Mouse (Mus musculus) G1E-ER4 (cell line): ENCODE measurements around the gene Rps6ka2. TPM values are rescaled to one million over a fixed set of nuclear protein-coding genes. Genes with fewer than 3 reads are reported as not detected.

Source experiments
- GATA1 ChIP-seq: IDR thresholded peaks from one replicate; pipeline ENCODE4 v1.8.0; 2012; ENCODE audit warnings: low read length, inconsistent platforms
- polyA plus RNA-seq: library from polyadenylated mRNA; stranded (reverse); fragments of >175 nt; gene quantifications from 2 replicates; pipeline ENCODE4 v1.2.3, GENCODE M21; 2012

Gene Rps6ka2
- polyA plus RNA-seq, 1 experiment, result not detected

- no peak for TF ChIP-seq GATA1
Observed at GRCm38 (mm10) chr17:7210648-7211047, 40.7 kb downstream of the Rps6ka2 start.

DNA sequence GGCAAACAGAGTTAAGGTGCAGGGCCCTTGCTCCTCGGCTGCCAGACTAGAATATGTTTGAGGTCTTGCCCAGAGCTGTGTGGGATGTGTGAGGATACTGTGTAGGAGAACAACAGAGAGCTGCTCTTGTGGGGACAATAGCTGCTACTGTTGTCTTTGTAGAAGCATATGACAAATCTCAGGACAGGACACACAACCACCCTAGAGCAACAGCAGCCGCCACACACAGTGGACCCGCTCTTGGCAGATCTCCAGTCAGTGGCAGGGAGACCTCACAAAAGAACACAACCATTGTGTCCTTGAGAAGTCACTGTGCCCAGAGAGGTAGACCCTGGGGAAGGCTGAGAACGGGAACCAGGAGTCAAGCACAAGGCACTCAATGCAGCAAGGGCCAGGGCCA lies 42.0 kb downstream of the Rps6ka2 start:
- no peak for TF ChIP-seq GATA1

DNA sequence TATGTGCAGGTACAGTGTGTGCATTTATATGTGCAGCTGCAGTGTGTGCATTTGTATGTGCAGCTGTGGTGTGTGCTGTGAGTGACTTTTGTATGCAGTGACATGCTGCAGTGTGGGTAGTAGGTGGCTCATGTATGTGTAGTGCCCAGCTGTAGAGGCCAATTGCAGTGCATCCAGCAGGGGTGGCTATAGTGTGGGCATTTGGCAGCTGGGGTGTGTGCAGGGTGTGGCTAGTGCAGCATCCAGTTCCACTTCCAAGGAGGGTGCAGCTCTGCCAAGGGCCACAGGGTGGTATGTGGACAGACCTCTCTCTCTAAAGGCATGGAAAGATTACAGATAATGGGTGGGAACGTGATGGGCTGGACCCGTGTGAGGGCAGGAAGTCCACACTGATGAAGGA lies 43.3 kb downstream of the Rps6ka2 start:
- no peak for TF ChIP-seq GATA1

GRCm38 (mm10) chr17:7214061-7214460 lies 44.1 kb downstream of the Rps6ka2 start:
- TF ChIP-seq GATA1, result no peak

- TF ChIP-seq GATA1, result no peak
Observed at GRCm38 (mm10) chr17:7217791-7218329, 47.9 kb downstream of the Rps6ka2 start.

DNA sequence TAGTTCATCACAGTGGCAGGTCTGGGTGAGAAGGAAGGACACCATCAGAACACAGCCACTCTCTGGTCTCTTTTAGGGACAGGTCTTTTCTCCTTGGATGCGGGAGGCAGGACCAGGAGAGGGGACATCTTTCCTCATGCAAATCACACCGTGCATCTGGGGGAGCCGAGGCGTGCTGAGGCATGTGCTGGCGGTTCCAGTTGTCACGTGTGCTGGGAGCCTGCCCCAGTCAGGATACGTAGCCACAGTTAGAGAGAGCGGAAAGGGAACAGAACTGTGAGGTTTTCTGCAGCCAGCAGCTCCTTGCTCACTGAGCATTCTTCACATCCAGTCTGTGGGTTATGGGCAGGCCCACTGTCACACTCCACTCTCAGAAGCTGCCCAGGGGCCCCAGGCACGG lies 48.5 kb downstream of the Rps6ka2 start:
- no peak for TF ChIP-seq GATA1

DNA sequence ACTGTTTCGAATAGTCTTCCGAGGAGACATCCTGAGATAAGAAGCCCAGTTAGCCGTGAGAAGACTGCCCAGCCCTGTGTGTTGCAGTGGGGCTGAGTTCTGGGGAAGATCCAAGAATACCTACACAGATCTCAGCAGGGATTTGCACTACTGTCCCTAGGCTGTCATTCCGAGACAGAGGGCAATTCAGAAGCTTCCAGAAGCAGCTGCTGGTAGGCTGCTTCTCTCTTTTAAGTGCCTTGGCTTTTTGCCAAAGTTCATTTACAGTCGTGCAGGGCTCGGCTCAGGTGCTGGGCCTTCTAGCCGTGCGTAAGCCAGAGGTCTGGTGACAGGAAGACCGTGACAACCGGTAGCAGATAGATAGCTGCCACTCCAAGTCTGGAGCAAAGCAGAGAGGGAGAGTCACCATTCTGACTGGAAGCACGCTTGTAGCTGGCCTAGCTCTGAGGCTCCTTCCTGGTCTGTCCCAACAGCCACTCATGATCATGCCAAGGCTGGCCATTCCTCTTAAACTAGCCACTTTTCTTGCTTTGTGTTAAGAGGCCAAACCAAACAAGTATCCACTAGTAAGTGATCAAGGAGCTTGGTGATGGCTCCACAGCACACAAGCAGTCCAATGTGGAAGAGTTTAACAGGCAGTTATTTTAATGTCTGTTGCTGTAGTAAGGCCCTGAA lies 49.3 kb downstream of the Rps6ka2 start:
- no peak for TF ChIP-seq GATA1

DNA sequence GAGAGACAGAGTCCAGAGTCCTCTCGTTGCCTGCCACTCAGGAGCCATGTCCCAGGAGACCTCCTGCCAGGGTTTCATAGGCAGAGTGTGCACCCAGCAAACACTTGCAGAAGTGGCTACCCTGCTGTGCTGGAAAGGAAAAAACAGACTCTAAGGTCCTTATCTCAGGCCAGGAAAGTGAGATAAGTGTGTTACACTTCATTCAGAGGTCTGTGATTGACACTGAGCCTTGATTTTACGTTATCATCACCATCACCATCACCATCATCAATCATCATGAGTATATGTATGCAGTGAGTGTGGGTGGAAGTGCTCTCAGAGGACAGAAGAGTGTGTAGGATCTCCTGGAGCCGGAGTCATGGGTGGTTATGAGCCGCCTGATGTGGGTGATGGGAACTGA lies 51.4 kb downstream of the Rps6ka2 start:
- TF ChIP-seq GATA1, result no peak

DNA sequence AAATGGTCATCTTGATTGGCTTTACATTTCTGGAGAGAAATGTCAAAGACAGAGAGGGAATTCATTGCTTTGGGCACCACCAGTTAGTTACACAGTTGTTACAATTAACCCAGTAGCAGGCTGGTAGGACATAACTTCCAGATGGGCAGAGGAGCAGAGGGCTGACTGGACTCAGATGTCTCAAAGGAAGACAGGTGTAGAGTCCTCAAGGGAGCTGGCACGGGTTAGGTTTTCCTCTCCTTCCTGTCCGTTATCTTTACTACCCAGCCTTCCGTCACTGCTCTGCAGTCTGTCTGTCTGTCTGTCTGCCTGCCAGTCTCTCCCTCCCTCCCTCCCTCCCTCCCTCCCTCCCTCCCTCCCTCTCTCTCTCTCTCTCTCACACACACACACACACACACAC lies 52.3 kb downstream of the Rps6ka2 start:
- TF ChIP-seq GATA1, result no peak

GRCm38 (mm10) chr17:7228545-7228944 lies 58.6 kb downstream of the Rps6ka2 start:
- no peak for TF ChIP-seq GATA1

GRCm38 (mm10) chr17:7231312-7231711 lies 61.4 kb downstream of the Rps6ka2 start:
- TF ChIP-seq GATA1, result no peak

DNA sequence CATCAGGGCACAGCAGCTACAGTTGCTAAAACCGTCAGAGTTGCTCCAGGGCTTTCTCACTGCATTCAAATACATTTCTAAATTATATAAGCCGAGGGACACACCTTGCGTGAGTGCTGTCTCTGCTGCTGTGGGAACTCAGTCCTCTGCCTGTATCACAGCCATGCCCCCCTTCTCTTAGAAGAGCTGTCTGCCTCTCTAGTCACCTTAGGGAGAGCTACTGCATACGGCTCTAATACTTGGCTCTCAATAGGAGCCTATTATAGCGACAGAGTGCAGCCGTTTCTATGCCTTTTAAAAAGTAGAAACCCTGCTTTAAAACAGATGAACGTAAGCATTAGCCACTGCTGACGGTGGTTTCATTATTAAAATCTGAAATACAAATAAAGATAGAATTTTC lies 61.9 kb downstream of the Rps6ka2 start:
- no peak for TF ChIP-seq GATA1

GRCm38 (mm10) chr17:7232400-7232799 lies 62.5 kb downstream of the Rps6ka2 start:
- TF ChIP-seq GATA1, result no peak

- TF ChIP-seq GATA1, result no peak
Observed at GRCm38 (mm10) chr17:7233197-7233596, 63.3 kb downstream of the Rps6ka2 start.

DNA sequence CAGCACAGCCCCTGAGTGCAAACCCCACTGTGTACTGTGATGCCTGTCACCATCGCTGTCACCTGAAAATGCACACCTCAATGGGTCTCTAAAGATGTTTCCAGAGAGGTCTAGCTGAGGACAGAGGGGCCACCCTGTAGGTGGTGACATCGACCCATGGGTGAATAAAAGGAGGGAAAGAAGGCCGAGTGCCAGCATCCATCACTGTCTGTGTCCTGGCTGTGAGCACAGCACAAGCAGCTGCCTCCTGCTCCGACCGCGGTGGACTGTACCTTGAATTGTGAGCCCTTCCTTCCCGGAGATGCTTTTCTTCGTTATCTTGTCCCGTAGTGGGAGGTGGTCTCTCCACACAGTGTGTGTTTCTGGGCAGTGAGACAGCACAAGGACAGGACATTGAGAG lies 67.8 kb downstream of the Rps6ka2 start:
- TF ChIP-seq GATA1, result no peak

- no peak for TF ChIP-seq GATA1
Observed at GRCm38 (mm10) chr17:7238766-7239165, 68.9 kb downstream of the Rps6ka2 start.

GRCm38 (mm10) chr17:7240526-7240925 lies 70.6 kb downstream of the Rps6ka2 start:
- no peak for TF ChIP-seq GATA1
